Mouse (Mus musculus): ENCODE results near the gene Pfn1. TPM values are rescaled to one million over a fixed set of nuclear protein-coding genes. Genes with fewer than 3 reads are reported as not detected.
A peak's percentile ranks its signal among the peaks of the same experiment; 100 is the strongest.

Pfn1 gene
- total and polyA plus RNA-seq, 2 experiments from 2014 or later = 903 to 959 TPM

DNA sequence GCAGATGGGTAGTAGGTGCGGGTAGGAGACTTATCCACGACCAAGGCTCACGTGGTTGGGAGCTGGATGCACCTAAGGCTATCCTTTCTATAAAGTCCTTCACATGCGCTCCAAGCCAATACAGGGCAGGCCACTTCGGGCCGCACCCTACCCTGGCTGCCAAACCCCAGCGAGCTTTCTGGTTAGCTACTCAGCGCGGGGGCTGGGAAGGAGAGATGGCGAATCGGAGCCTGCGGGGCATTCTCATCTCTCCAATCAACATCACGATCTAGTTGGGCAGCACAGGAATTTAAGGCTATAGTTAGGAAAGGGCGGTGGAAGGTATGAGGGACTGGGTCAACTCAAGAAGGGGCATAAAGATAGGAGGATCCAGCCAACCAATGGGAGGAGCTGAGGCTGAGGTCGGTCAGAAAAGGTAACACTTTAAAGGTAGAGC lies 13.9 kb upstream of the Pfn1 start:
- H3K4me1 ChIP-seq (ENCODE audit: control insufficient read depth, insufficient read depth) = peaks cover 12% of the 10 kb centered on the region
- H3K4me3 ChIP-seq (ENCODE audit: low read depth, low read length) = peak overlapping the region; percentile 74
- under 1% methylated on average over 15 of the region's 15 CpGs for WGBS
- ATAC-seq (ENCODE audit: insufficient read depth, low read depth) (peak; percentile 16), DNase-seq (ENCODE audit: low spot score) (no peak)
- H3K36me3 ChIP-seq (replicated peaks; ENCODE audit: control insufficient read depth, insufficient read depth, low read length) = peaks cover 34% of the 10 kb centered on the region
- H3K9me3 ChIP-seq (replicated peaks; ENCODE audit: control insufficient read depth, low read length) = no peaks in the 10 kb centered on the region
- TF ChIP-seq EP300 (IDR thresholded peaks at IDR 0.05; ENCODE audit: low read depth) (no peak), CTCF (IDR thresholded peaks at IDR 0.05; ENCODE audit: low read depth) (no peak)
- H3K4me2 ChIP-seq (ENCODE audit: low read depth, low read length) = peak overlapping the region; percentile 91
- H3K27ac ChIP-seq (ENCODE audit: low read depth) = peak overlapping the region; percentile 77
- H3K27me3 ChIP-seq (ENCODE audit: control insufficient read depth, insufficient read depth, low read length) = no peaks in the 10 kb centered on the region
- peak overlapping the region; percentile 57 for H3K9ac ChIP-seq (replicated peaks; ENCODE audit: low read depth, low read length)

DNA sequence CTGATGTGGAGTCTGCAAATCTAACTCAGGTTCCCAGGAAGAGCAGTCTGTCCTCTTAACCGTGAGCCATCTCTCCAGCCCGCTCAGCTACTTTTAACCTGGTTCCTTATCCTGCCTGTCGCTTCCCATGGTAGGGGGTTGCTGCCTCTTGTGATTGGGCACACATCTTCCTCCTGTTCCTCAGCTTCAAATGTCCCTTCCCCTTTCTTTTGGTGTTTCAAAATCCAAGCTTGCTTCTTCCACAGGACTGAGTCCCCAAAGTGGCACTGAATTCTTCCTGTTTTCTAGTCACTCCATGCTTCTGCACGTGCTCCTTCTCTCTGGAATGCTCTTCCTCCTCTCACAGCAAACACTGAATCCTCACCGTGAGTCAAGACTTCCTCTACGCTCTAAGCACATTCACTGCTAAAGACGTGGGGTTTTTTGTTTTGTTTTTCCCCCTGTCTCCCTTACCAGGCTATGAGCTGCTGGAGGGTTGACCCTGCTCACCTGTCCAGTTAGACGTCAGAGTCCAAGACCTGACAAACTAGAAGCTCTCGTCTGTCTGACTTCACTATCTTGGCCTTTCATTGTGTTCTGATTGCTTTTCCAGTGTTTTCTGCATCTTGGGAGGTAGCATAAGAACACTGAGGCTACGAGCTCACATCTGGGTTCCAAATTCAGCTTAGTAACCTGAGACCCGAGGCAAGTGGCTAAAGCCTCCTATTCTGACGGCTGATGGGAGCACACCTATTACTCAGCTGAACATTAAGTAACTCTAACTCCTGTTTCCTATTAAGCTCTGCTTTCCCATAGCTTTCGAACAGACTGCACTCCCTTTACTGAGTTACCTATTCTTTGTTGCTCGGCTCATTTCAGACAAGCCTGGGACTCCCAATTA lies 13.1 kb upstream of the Pfn1 start:
- H3K9ac ChIP-seq (replicated peaks; ENCODE audit: low read depth, low read length) = peak overlapping the region; percentile 57
- no peaks in the 10 kb centered on the region for H3K9me3 ChIP-seq (replicated peaks; ENCODE audit: control insufficient read depth, low read length)
- peaks cover 12% of the 10 kb centered on the region for H3K4me1 ChIP-seq (ENCODE audit: control insufficient read depth, insufficient read depth)
- peaks cover 42% of the 10 kb centered on the region for H3K36me3 ChIP-seq (replicated peaks; ENCODE audit: control insufficient read depth, insufficient read depth, low read length)
- no peaks in the 10 kb centered on the region for H3K27me3 ChIP-seq (ENCODE audit: control insufficient read depth, insufficient read depth, low read length)
- H3K4me2 ChIP-seq (ENCODE audit: low read depth, low read length) = peak overlapping the region; percentile 91
- TF ChIP-seq CTCF (IDR thresholded peaks at IDR 0.05; ENCODE audit: low read depth) (no peak), EP300 (IDR thresholded peaks at IDR 0.05; ENCODE audit: low read depth) (no peak)
- H3K4me3 ChIP-seq (ENCODE audit: low read depth, low read length) = peak overlapping the region; percentile 74; the same call in 1 of the 2 replicates
- peak overlapping the region; percentile 77 for H3K27ac ChIP-seq (ENCODE audit: low read depth)
- DNase-seq (ENCODE audit: low spot score) = no peak
- no peak for ATAC-seq (ENCODE audit: insufficient read depth, low read depth)
- 63% methylated on average over 14 of the region's 14 CpGs for WGBS

GRCm38 (mm10) chr11:70666687-70667086 lies 12.2 kb upstream of the Pfn1 start:
- Histone ChIP-seq H3K9me3 (replicated peaks; ENCODE audit: control insufficient read depth, low read length) (no peaks in the 10 kb centered on the region), H3K4me2 (ENCODE audit: low read depth, low read length) (no peak overlapping the region), H3K9ac (replicated peaks; ENCODE audit: low read depth, low read length) (no peak overlapping the region), H3K36me3 (replicated peaks; ENCODE audit: control insufficient read depth, insufficient read depth, low read length) (peaks cover 49% of the 10 kb centered on the region), H3K27ac (ENCODE audit: low read depth) (no peak overlapping the region), H3K27me3 (ENCODE audit: control insufficient read depth, insufficient read depth, low read length) (no peaks in the 10 kb centered on the region), H3K4me3 (ENCODE audit: low read depth, low read length) (no peak overlapping the region), H3K4me1 (ENCODE audit: control insufficient read depth, insufficient read depth) (peaks cover 12% of the 10 kb centered on the region)
- TF ChIP-seq CTCF (IDR thresholded peaks at IDR 0.05; ENCODE audit: low read depth) (no peak), EP300 (IDR thresholded peaks at IDR 0.05; ENCODE audit: low read depth) (no peak)
- WGBS = 94% methylated on average over 8 of the region's 8 CpGs
- DNase-seq (ENCODE audit: low spot score) (no peak), ATAC-seq (ENCODE audit: insufficient read depth, low read depth) (no peak)

GRCm38 (mm10) chr11:70664741-70665140 lies 10.3 kb upstream of the Pfn1 start:
- Histone ChIP-seq H3K9me3 (replicated peaks; ENCODE audit: control insufficient read depth, low read length) (no peaks in the 10 kb centered on the region), H3K4me2 (ENCODE audit: low read depth, low read length) (no peak overlapping the region), H3K4me1 (ENCODE audit: control insufficient read depth, insufficient read depth) (peaks cover 23% of the 10 kb centered on the region), H3K36me3 (replicated peaks; ENCODE audit: control insufficient read depth, insufficient read depth, low read length) (peaks cover 62% of the 10 kb centered on the region), H3K4me3 (ENCODE audit: low read depth, low read length) (no peak overlapping the region), H3K27ac (ENCODE audit: low read depth) (peak overlapping the region; percentile 70), H3K9ac (replicated peaks; ENCODE audit: low read depth, low read length) (no peak overlapping the region), H3K27me3 (ENCODE audit: control insufficient read depth, insufficient read depth, low read length) (no peaks in the 10 kb centered on the region)
- ATAC-seq (ENCODE audit: insufficient read depth, low read depth) = no peak
- no peak for DNase-seq (ENCODE audit: low spot score)
- 90% methylated on average over 9 of the region's 9 CpGs for WGBS
- TF ChIP-seq EP300 (IDR thresholded peaks at IDR 0.05; ENCODE audit: low read depth) (no peak), CTCF (IDR thresholded peaks at IDR 0.05; ENCODE audit: low read depth) (peak; percentile 19; the same call in 1 of the 2 replicates)

DNA sequence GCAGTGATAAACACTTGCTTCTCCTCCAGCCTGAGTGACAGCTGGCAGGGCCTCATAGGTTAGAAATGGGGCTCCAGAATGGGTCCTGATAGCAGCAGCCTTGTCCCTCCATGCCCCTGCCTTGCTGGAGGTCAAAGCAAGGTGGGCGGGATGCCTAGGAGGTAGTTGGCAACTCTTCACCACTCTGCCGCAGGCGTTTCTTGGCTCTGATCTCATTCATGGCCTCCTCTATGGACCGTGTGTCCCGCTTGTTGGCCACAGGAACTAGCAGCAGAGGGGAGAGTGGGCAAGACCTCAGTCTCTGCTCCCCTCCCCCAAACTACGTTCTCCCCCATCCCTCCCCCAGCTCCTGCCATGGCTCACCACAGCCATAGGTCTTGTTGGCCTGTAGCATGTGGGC lies 9.5 kb upstream of the Pfn1 start:
- Histone ChIP-seq H3K36me3 (replicated peaks; ENCODE audit: control insufficient read depth, insufficient read depth, low read length) (peaks cover 68% of the 10 kb centered on the region), H3K4me1 (ENCODE audit: control insufficient read depth, insufficient read depth) (peaks cover 30% of the 10 kb centered on the region), H3K9me3 (replicated peaks; ENCODE audit: control insufficient read depth, low read length) (no peaks in the 10 kb centered on the region), H3K9ac (replicated peaks; ENCODE audit: low read depth, low read length) (no peak overlapping the region), H3K4me2 (ENCODE audit: low read depth, low read length) (no peak overlapping the region), H3K27me3 (ENCODE audit: control insufficient read depth, insufficient read depth, low read length) (no peaks in the 10 kb centered on the region), H3K27ac (ENCODE audit: low read depth) (peak overlapping the region; percentile 70), H3K4me3 (ENCODE audit: low read depth, low read length) (no peak overlapping the region)
- ATAC-seq (ENCODE audit: insufficient read depth, low read depth) (peak; percentile 21; the same call in 1 of the 2 replicates), DNase-seq (ENCODE audit: low spot score) (peak; percentile 59)
- no peak for TF ChIP-seq CTCF (IDR thresholded peaks at IDR 0.05; ENCODE audit: low read depth)
- peak; percentile 53; the same call in 1 of the 2 replicates for TF ChIP-seq EP300 (IDR thresholded peaks at IDR 0.05; ENCODE audit: low read depth)
- WGBS = 40% methylated on average over 6 of the region's 6 CpGs

All from heart, postnatal 0 days (tissue).